Mouse (Mus musculus) hindbrain, postnatal 0 days (tissue): ENCODE measurements at regions not wholly inside any gene's neighbourhood (a gene's known extent, or its start where the extent isn't known, plus 50 kb on each side); places are given as distances from the start of the nearest gene placed in this dataset.
"Not testable (repeated sequence)": the region's sequence is repeated elsewhere in the genome, so short reads cannot be mapped to it uniquely, and the experiment has no call there.

Experiments used
- ATAC-seq: fragments of 200-750 bp; cut with Nextera tagmentation; 2 replicates; pipeline ENCODE4 v1.8.0; 2017; ENCODE audit warnings: mild to moderate bottlenecking, moderate TSS enrichment, moderate library complexity
- DNase-seq: peaks from one replicate; pipeline ENCODE4 v3.0.0-alpha.2; 2015; ENCODE audit warnings: low spot score
- H3K27ac ChIP-seq: fragments of 300-500 bp; sonication (generic); 2 replicates; pipeline ENCODE4 v1.5.1; 2014; ENCODE audit warnings: mild to moderate bottlenecking
- H3K27me3 ChIP-seq: fragments of 300-500 bp; sonication (generic); 2 replicates; pipeline ENCODE4 v1.6.1; 2014; ENCODE audit warnings: low read length, mixed read lengths; ENCODE audit not compliant: insufficient read depth
- H3K36me3 ChIP-seq: fragments of 300-500 bp; sonication (generic); 2 replicates; pipeline ENCODE4 v1.6.1; 2014; ENCODE audit warnings: low read length, mixed read lengths; ENCODE audit not compliant: insufficient read depth
- H3K4me1 ChIP-seq: fragments of 300-500 bp; sonication (generic); 2 replicates; pipeline ENCODE4 v1.6.1; 2014; ENCODE audit warnings: antibody characterized with exemption, low read length, mixed read lengths; ENCODE audit not compliant: insufficient read depth
- H3K4me2 ChIP-seq: fragments of 300-500 bp; sonication (generic); 2 replicates; pipeline ENCODE4 v1.6.1; 2014; ENCODE audit warnings: low read depth, mild to moderate bottlenecking, low read length, moderate library complexity, mixed read lengths
- H3K4me3 ChIP-seq: fragments of 300-500 bp; sonication (generic); 2 replicates; pipeline ENCODE4 v1.5.1; 2014; ENCODE audit warnings: low read length
- H3K9ac ChIP-seq: fragments of 300-500 bp; sonication (generic); replicated peaks from 2 replicates; pipeline ENCODE4 v1.6.1; 2014; ENCODE audit warnings: mild to moderate bottlenecking, low read length, moderate library complexity, mixed read lengths
- H3K9me3 ChIP-seq: fragments of 300-500 bp; sonication (generic); 2 replicates; pipeline ENCODE4 v1.6.1; 2016; ENCODE audit warnings: low read length, mixed read lengths
- CTCF ChIP-seq: IDR thresholded peaks from 2 replicates; pipeline ENCODE4 v1.5.1; 2016; ENCODE audit warnings: antibody characterized with exemption, control low read depth, low read depth
- WGBS: fragments of 180-500 bp; shearing (Covaris S2); extraction: QIAGEN DNeasy Blood & Tissue Kit; methylation state at CpG from one replicate; pipeline ENCODE4 v1.1.7; 2014; 5-methylcytosine and 5-hydroxymethylcytosine counted together

- Histone ChIP-seq H3K4me1 (no peaks in the 10 kb centered on the region), H3K4me3 (no peak overlapping the region), H3K27me3 (no peaks in the 10 kb centered on the region), H3K36me3 (no peaks in the 10 kb centered on the region), H3K4me2 (no peak overlapping the region), H3K9me3 (no peaks in the 10 kb centered on the region), H3K9ac (no peak overlapping the region), H3K27ac (no peak overlapping the region)
- 78% methylated on average over 5 of the region's 5 CpGs for WGBS
- ATAC-seq (no peak), DNase-seq (no peak)
- no peak for TF ChIP-seq CTCF
These were observed 70.7 kb downstream of the Sult3a2 start for GRCm38 (mm10) chr10:33715701-33716250.

DNA sequence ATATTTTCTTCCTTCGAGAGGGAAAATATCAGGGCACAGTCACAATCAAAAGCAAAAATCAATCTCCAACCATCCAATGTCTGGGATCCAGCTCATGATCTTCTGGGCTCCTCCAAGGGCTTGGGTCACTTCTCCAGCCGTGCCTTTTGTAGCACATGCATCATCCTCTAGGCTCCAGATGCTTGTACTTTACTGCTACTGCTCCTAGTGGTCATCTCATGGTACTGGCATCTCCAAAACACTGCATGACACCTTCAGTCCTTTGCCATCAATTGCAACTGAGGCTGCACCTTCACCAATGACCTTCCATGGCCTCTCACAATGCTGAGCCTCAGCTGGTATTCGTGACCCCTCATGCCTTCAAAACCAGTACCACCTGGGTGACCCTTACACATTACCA is 77.8 kb downstream of the Sult3a2 start:
- not testable (repeated sequence) for H3K4me3 ChIP-seq, H3K4me1 ChIP-seq, H3K9ac ChIP-seq, H3K36me3 ChIP-seq, H3K4me2 ChIP-seq, H3K9me3 ChIP-seq, H3K27me3 ChIP-seq, H3K27ac ChIP-seq, ATAC-seq, DNase-seq
- WGBS, result 82% methylated on average over 3 of the region's 3 CpGs

- not testable (repeated sequence) for ATAC-seq
These were observed 79.7 kb upstream of the Clvs2 start for GRCm38 (mm10) chr10:33704245-33704644.

DNA sequence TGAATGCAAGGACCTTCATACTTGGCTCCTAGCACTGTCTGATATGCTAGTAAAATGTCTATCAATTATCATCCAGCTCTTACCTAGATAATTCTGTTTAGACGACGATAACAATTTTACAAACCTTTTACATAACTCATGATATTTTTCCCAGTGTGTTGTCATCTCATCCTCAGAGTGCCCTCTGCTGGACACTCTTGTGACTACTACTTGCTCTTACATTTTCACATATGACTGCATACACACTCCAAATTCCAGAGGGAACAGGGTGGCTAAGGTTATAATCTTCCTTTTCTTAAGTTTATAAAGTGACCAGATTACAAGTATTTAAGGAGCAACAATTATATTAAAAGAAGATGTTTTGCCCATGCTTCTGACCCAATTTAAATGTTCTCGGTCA is 78.9 kb upstream of the Clvs2 start:
- Histone ChIP-seq H3K4me1 (no peaks in the 10 kb centered on the region), H3K27me3 (no peaks in the 10 kb centered on the region), H3K9ac (no peak overlapping the region), H3K36me3 (no peaks in the 10 kb centered on the region), H3K4me2 (no peak overlapping the region), H3K9me3 (no peaks in the 10 kb centered on the region), H3K27ac (no peak overlapping the region), H3K4me3 (no peak overlapping the region)
- peak; percentile 80 for DNase-seq
- peak; percentile 75 for TF ChIP-seq CTCF
- WGBS, result 46% methylated on average over 3 of the region's 3 CpGs
- ATAC-seq, result no peak; the same call in 1 of the 2 replicates

More at GRCm38 (mm10) chr10:33704245-33704644, 79.7 kb upstream of the Clvs2 start:
- DNase-seq, H3K27me3 ChIP-seq, H3K4me3 ChIP-seq, H3K36me3 ChIP-seq, H3K9ac ChIP-seq, H3K27ac ChIP-seq, H3K4me2 ChIP-seq, H3K9me3 ChIP-seq, H3K4me1 ChIP-seq: not testable (repeated sequence)
- WGBS, result 75% methylated on average over 3 of the region's 3 CpGs
